Mouse (Mus musculus) embryonic facial prominence, embryonic 11.5 days (tissue): ENCODE measurements at regions not wholly inside any gene's neighbourhood (a gene's known extent, or its start where the extent isn't known, plus 50 kb on each side); places are given as distances from the start of the nearest gene placed in this dataset.

ENCODE experiments used
- ATAC-seq: fragments of 200-750 bp; cut with Nextera tagmentation; replicated peaks from 2 replicates; pipeline ENCODE4 v1.8.0; 2017; ENCODE audit warnings: low read depth; ENCODE audit not compliant: insufficient number of reproducible peaks, low FRiP score, low TSS enrichment
- DNase-seq: peaks from one replicate; pipeline ENCODE4 v3.0.0-alpha.2; 2015; ENCODE audit warnings: low spot score
- H3K27ac ChIP-seq: fragments of 300-500 bp; sonication (generic); replicated peaks from 2 replicates; pipeline ENCODE4 v1.5.1; 2014; ENCODE audit warnings: mild to moderate bottlenecking, low read depth, low read length, control low read depth
- H3K27me3 ChIP-seq: fragments of 300-500 bp; sonication (generic); 2 replicates; pipeline ENCODE4 v1.6.1; 2014; ENCODE audit warnings: mild to moderate bottlenecking, low read length, moderate library complexity, mixed read lengths; ENCODE audit not compliant: control insufficient read depth, insufficient read depth
- H3K36me3 ChIP-seq: fragments of 300-500 bp; sonication (generic); replicated peaks from 2 replicates; pipeline ENCODE4 v1.6.1; 2014; ENCODE audit warnings: low read depth, mild to moderate bottlenecking, low read length, moderate library complexity, mixed read lengths; ENCODE audit not compliant: control insufficient read depth, insufficient read depth
- H3K4me1 ChIP-seq: fragments of 300-500 bp; sonication (generic); 2 replicates; pipeline ENCODE4 v1.6.1; 2014; ENCODE audit warnings: low read length, mixed read lengths; ENCODE audit not compliant: control insufficient read depth, insufficient read depth
- H3K4me2 ChIP-seq: fragments of 300-500 bp; sonication (generic); 2 replicates; pipeline ENCODE4 v1.6.1; 2014; ENCODE audit warnings: low read depth, mild to moderate bottlenecking, control low read depth, low read length, moderate library complexity
- H3K4me3 ChIP-seq: fragments of 300-500 bp; sonication (generic); 2 replicates; pipeline ENCODE4 v1.5.1; 2014; ENCODE audit warnings: low read depth, low read length, control low read depth
- H3K9ac ChIP-seq: fragments of 300-500 bp; sonication (generic); replicated peaks from 2 replicates; pipeline ENCODE4 v1.6.1; 2014; ENCODE audit warnings: mild to moderate bottlenecking, control low read depth, low read length
- H3K9me3 ChIP-seq: fragments of 300-500 bp; sonication (generic); replicated peaks from 2 replicates; pipeline ENCODE4 v1.6.1; 2016; ENCODE audit warnings: mild to moderate bottlenecking, low read length, inconsistent platforms, mixed read lengths; ENCODE audit not compliant: control insufficient read depth
- WGBS: fragments of 180-500 bp; shearing (Covaris S2); extraction: QIAGEN DNeasy Blood & Tissue Kit; methylation state at CpG from one replicate; pipeline ENCODE4 v1.1.7; 2014; 5-methylcytosine and 5-hydroxymethylcytosine counted together

- Histone ChIP-seq H3K9me3 (no peaks in the 10 kb centered on the region), H3K9ac (no peak overlapping the region), H3K27me3 (no peaks in the 10 kb centered on the region), H3K4me1 (no peaks in the 10 kb centered on the region), H3K27ac (no peak overlapping the region), H3K4me3 (no peak overlapping the region), H3K36me3 (no peaks in the 10 kb centered on the region), H3K4me2 (no peak overlapping the region)
- ATAC-seq (no peak), DNase-seq (peak; percentile 16)
These were observed 148.8 kb upstream of the Nsun2 start for GRCm38 (mm10) chr13:69384767-69385166.

DNA sequence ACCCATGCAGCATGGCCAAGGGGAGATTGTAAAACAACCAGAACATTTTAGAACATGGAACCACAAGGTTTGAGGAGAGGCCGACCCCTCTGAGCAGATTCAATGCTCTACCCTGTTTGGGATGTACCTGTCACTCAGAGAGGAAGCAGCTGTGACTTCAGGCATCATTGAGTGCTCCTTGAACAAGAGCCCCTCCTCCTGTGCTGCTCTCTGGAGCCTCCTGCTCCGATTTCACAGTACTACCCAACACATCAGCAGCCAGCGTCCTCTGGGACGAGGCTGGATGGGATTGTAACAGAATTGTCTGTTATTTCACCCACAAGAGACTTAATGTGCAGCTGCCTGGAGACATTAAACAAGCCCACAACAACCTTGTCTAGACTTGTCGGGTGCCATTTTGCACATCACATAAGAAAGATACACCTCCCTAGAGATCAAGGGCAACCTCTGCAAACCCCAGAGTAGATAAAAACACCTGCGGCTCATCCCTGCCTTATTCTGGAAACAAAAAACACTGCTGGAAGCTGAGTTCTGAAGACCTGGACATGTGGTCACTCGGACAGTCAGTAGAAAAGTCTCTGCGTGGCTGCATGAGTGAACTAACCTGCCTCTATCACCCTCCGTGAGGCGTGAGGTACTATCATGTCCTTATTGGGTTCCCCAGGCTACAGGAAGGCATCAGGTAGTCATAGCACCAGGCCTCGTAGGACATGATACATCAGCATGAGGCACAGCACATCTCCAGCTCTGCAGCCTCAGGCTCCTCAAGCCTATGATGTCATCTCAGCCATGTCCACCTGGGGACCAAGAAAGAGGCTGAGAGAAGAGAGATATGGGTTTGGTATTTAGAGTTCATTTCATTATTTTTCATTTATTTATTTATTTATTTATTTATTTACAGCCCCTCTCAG is 140.4 kb upstream of the Nsun2 start:
- no peak overlapping the region for H3K27ac ChIP-seq
- H3K36me3 ChIP-seq, result no peaks in the 10 kb centered on the region
- DNase-seq (peak; percentile 1), ATAC-seq (no peak)
- H3K4me3 ChIP-seq, result no peak overlapping the region
- no peak overlapping the region for H3K9ac ChIP-seq
- H3K4me2 ChIP-seq, result no peak overlapping the region
- 84% methylated on average over 11 of the region's 11 CpGs for WGBS
- H3K27me3 ChIP-seq, result no peaks in the 10 kb centered on the region
- no peaks in the 10 kb centered on the region for H3K9me3 ChIP-seq
- no peaks in the 10 kb centered on the region for H3K4me1 ChIP-seq

DNA sequence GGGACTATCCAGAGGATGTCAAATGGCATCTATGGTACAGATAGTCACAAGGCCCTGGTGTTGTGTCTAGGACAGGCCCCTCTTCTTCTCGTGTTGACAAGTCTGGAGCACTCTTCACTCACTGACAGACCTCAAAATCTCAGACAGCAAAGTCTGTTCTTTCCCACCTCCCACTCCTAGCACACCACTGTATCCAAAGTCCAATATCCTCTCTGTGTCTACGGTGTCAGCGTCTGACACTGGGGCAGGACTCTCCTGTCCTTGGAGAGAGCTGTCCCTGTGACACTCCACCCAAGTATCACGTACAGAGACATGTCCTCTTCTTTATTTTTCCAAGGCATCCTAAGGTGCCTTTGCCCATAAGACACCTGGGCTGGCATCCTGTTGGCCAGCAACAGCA is 139.0 kb upstream of the Nsun2 start:
- Histone ChIP-seq H3K9ac (no peak overlapping the region), H3K9me3 (no peaks in the 10 kb centered on the region), H3K4me3 (no peak overlapping the region), H3K4me2 (no peak overlapping the region), H3K36me3 (no peaks in the 10 kb centered on the region), H3K27ac (no peak overlapping the region), H3K27me3 (no peaks in the 10 kb centered on the region), H3K4me1 (no peaks in the 10 kb centered on the region)
- ATAC-seq (no peak), DNase-seq (no peak)
- WGBS, result 85% methylated on average over 4 of the region's 4 CpGs

DNA sequence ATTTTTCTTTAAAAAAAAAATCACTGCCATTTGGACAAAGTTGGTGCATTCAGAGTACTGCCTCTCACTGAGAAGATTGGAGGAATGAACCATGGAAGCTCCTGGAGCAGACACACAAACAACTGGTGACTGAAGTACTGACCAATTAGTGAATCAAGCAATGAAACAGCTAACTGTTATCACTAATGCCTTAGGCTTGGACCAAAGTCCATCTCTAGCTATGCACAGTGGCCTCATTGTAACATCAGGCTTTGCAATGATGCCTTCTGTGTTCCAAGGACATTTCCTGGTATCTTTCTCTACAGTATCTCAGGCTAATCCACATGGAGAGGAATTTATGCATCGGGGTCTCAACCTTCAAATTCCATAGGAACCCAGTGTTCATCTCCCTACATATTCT is 123.2 kb upstream of the Nsun2 start:
- Histone ChIP-seq H3K9me3 (no peaks in the 10 kb centered on the region), H3K4me1 (no peaks in the 10 kb centered on the region), H3K27ac (no peak overlapping the region), H3K36me3 (no peaks in the 10 kb centered on the region), H3K9ac (no peak overlapping the region), H3K27me3 (no peaks in the 10 kb centered on the region), H3K4me2 (no peak overlapping the region), H3K4me3 (no peak overlapping the region)
- ATAC-seq (no peak), DNase-seq (no peak)
- 81% methylated on average over 1 of the region's 1 CpGs for WGBS

- Histone ChIP-seq H3K4me2 (no peak overlapping the region), H3K36me3 (no peaks in the 10 kb centered on the region), H3K27ac (no peak overlapping the region), H3K9ac (no peak overlapping the region), H3K4me1 (no peaks in the 10 kb centered on the region), H3K9me3 (no peaks in the 10 kb centered on the region), H3K4me3 (no peak overlapping the region), H3K27me3 (no peaks in the 10 kb centered on the region)
- DNase-seq, result no peak
- no peak for ATAC-seq
- WGBS, result 73% methylated on average over 7 of the region's 7 CpGs
These were observed 118.7 kb upstream of the Nsun2 start for GRCm38 (mm10) chr13:69414813-69415212.

GRCm38 (mm10) chr13:69416726-69417125 is 116.8 kb upstream of the Nsun2 start:
- Histone ChIP-seq H3K4me2 (no peak overlapping the region), H3K9ac (no peak overlapping the region), H3K4me1 (no peaks in the 10 kb centered on the region), H3K36me3 (no peaks in the 10 kb centered on the region), H3K4me3 (no peak overlapping the region), H3K27me3 (no peaks in the 10 kb centered on the region), H3K9me3 (no peaks in the 10 kb centered on the region), H3K27ac (no peak overlapping the region)
- 51% methylated on average over 2 of the region's 2 CpGs for WGBS
- ATAC-seq (no peak), DNase-seq (no peak)

DNA sequence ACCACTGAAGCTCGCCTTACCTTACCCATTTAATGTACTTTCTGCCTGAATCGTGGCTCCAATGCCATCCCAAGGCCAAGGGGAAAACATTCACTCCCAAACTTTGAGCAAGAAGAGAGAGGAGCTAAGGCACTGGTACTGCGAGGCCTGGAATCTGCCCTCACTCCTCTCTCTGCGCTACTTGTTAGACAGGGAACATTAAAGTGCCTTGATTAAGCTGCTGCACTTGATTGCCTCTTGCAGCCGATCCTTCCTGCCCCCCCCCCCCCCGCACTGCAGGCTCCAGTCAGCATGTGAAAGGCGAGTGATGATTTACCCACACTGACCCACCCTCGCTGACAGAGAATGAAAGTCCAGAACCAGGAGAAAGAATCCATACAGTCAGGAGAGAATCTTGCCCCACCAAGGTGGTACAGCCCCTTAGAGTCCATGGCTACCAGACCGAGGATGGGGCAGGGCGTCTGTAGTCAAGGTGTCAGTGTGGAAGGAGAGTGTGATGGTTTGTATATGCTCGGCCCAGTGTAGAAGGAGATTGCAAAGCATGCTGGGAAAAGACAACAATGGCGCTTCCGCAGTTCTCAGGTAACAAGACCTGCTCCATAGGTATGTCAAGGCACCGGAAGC is 115.6 kb upstream of the Nsun2 start:
- no peak overlapping the region for H3K27ac ChIP-seq
- ATAC-seq (no peak), DNase-seq (no peak)
- no peaks in the 10 kb centered on the region for H3K9me3 ChIP-seq
- 82% methylated on average over 14 of the region's 14 CpGs for WGBS
- no peak overlapping the region for H3K4me3 ChIP-seq
- H3K9ac ChIP-seq, result no peak overlapping the region
- H3K36me3 ChIP-seq, result no peaks in the 10 kb centered on the region
- no peaks in the 10 kb centered on the region for H3K27me3 ChIP-seq
- H3K4me2 ChIP-seq, result no peak overlapping the region
- H3K4me1 ChIP-seq, result no peaks in the 10 kb centered on the region

DNA sequence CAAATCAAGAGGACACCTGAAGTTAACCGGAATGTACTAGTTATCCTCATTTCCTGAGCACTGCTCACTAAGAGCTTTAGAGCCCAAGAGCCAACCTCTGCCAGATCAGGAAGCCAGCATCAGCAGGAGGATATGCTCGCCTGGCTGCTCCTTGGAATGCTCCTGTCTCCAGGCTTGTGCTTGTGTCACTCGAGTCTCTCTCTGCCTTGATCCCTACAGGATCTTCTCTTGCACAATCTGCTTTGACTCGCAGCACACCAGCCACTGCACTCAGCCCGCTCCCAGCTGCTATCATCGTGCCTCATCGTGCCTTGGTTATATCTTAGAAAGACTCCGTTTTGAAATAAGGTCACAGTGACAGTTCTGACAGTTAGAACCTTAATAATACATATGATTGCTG is 113.4 kb upstream of the Nsun2 start:
- H3K36me3 ChIP-seq, result no peaks in the 10 kb centered on the region
- H3K9ac ChIP-seq, result no peak overlapping the region
- ATAC-seq, result no peak
- H3K4me2 ChIP-seq, result no peak overlapping the region
- H3K4me3 ChIP-seq, result no peak overlapping the region
- H3K9me3 ChIP-seq, result no peaks in the 10 kb centered on the region
- H3K27ac ChIP-seq, result no peak overlapping the region
- no peaks in the 10 kb centered on the region for H3K4me1 ChIP-seq
- 92% methylated on average over 8 of the region's 8 CpGs for WGBS
- no peaks in the 10 kb centered on the region for H3K27me3 ChIP-seq
- DNase-seq, result no peak
